Comparison of ENCODE assay signal across 8 mouse cellular contexts in genomic region chr11:80602707-80603441, GRCm38 (mm10).
A peak's percentile ranks its signal among the peaks of the same experiment; 100 is the strongest.
DNase-seq lines count a peak whose midpoint lies in the region; ATAC-seq and TF ChIP-seq lines count a peak whose summit lies in the region.

No protein-coding gene starts in this region.

- H3K27ac ChIP-seq in ES-Bruce4 (ENCODE audit: insufficient read depth, low read length), result no peak overlapping the region
- peak overlapping the region; percentile 93 for H3K27ac ChIP-seq in forebrain, embryonic 14.5 days (ENCODE audit: low read depth, low read length)
- H3K27ac ChIP-seq in liver, embryonic 13.5 days, result no peak overlapping the region

- H3K9ac ChIP-seq in ES-Bruce4 (ENCODE audit: low read depth, poor library complexity, severe bottlenecking), result 0 out of 2 replicates have a peak overlapping the region, but pooled peaks have one; percentile 33
- peak overlapping the region; percentile 61 for H3K9ac ChIP-seq in forebrain, embryonic 14.5 days (ENCODE audit: low read length)
- H3K9ac ChIP-seq in liver, embryonic 13.5 days, result no peak overlapping the region

- no peaks in the 10 kb centered on the region for H3K27me3 ChIP-seq in ES-Bruce4 (ENCODE audit: control insufficient read depth, insufficient read depth, low read length, poor library complexity, severe bottlenecking)
- 0 out of 2 replicates have a peak, but pooled peaks cover 4% of the 10 kb centered on the region for H3K27me3 ChIP-seq in forebrain, embryonic 14.5 days (replicated peaks; ENCODE audit: control insufficient read depth, insufficient read depth, low read length)
- H3K27me3 ChIP-seq in liver, embryonic 13.5 days, result peaks cover 13% of the 10 kb centered on the region

- under 1% methylated on average over 24 of the region's 24 CpGs for WGBS in forebrain, embryonic 14.5 days
- 11% methylated on average over 24 of the region's 24 CpGs for WGBS in liver, embryonic 13.5 days (ENCODE audit: insufficient replicate concordance)
- WGBS in lung, adult 2 months, result 37% methylated on average over 24 of the region's 24 CpGs

- H3K36me3 ChIP-seq in ES-Bruce4 (ENCODE audit: control insufficient read depth, insufficient read depth, low read length, poor library complexity, severe bottlenecking), result no peaks in the 10 kb centered on the region
- H3K36me3 ChIP-seq in forebrain, embryonic 14.5 days (ENCODE audit: control insufficient read depth, insufficient read depth, low read length), result no peaks in the 10 kb centered on the region
- H3K36me3 ChIP-seq in liver, embryonic 13.5 days, result no peaks in the 10 kb centered on the region

- H3K4me3 ChIP-seq in ES-Bruce4 (ENCODE audit: low read depth, low read length), result peak overlapping the region; percentile 22
- peak overlapping the region; percentile 18 for H3K4me3 ChIP-seq in forebrain, embryonic 14.5 days (ENCODE audit: low read depth, low read length)
- no peak overlapping the region for H3K4me3 ChIP-seq in liver, embryonic 13.5 days (replicated peaks)
- no peak overlapping the region for H3K4me3 ChIP-seq in lung, adult 2 months (replicated peaks; ENCODE audit: extremely low read depth, low read depth, low read length)

- no peaks in the 10 kb centered on the region for H3K9me3 ChIP-seq in ES-Bruce4 (replicated peaks; ENCODE audit: control insufficient read depth, insufficient read depth, low read length, poor library complexity, severe bottlenecking)
- no peaks in the 10 kb centered on the region for H3K9me3 ChIP-seq in forebrain, embryonic 14.5 days (replicated peaks; ENCODE audit: control insufficient read depth, low read length)
- no peaks in the 10 kb centered on the region for H3K9me3 ChIP-seq in liver, embryonic 13.5 days (replicated peaks)

- peak; percentile 18 for DNase-seq in c-Kit-positive CD71-negative TER-119-negative erythroid progenitor cells, embryonic 14.5 days (ENCODE audit: low read depth)
- peak; percentile 82 for DNase-seq in forebrain, embryonic 14.5 days (ENCODE audit: low spot score)
- DNase-seq in liver, embryonic 13.5 days, result no peak
- peak; percentile 55 for DNase-seq in retina, embryonic 14.5 days (ENCODE audit: low spot score)
- DNase-seq in urinary bladder, adult 18-20 months (ENCODE audit: low spot score in 2 of 2), result no peak
- no peak for DNase-seq in lung, adult 2 months

- no peak for TF ChIP-seq CTCF in ES-Bruce4 (IDR thresholded peaks at IDR 0.05; ENCODE audit: low read depth, low read length)
- no peak for TF ChIP-seq CTCF in lung, adult 2 months (IDR thresholded peaks at IDR 0.05; ENCODE audit: insufficient read depth, low read length)

- peak; percentile 84 for ATAC-seq in forebrain, embryonic 14.5 days
- peak; percentile 52 for ATAC-seq in inflammation-experienced regulatory T-cells, adult 6 months
- no peak for ATAC-seq in liver, embryonic 13.5 days (ENCODE audit: low read depth)

- peak overlapping the region; percentile 52 for H3K4me2 ChIP-seq in forebrain, embryonic 14.5 days (ENCODE audit: low read length)
- peak overlapping the region; percentile 29 for H3K4me2 ChIP-seq in liver, embryonic 13.5 days

- TF ChIP-seq EP300 in ES-Bruce4 (IDR thresholded peaks at IDR 0.05; ENCODE audit: insufficient read depth, low read depth, low read length), result no peak

- no peak for TF ChIP-seq POLR2A in ES-Bruce4 (IDR thresholded peaks at IDR 0.05; ENCODE audit: insufficient read depth, low read length)
- TF ChIP-seq POLR2A in lung, adult 2 months (IDR thresholded peaks at IDR 0.05; ENCODE audit: borderline replicate concordance, extremely low read depth, low read depth, low read length), result no peak

- H3K4me1 ChIP-seq in ES-Bruce4 (ENCODE audit: control insufficient read depth, insufficient read depth, low read length), result no peaks in the 10 kb centered on the region
- peaks cover 19% of the 10 kb centered on the region for H3K4me1 ChIP-seq in forebrain, embryonic 14.5 days (ENCODE audit: control insufficient read depth, insufficient read depth, low read length)
- no peaks in the 10 kb centered on the region for H3K4me1 ChIP-seq in liver, embryonic 13.5 days (replicated peaks)
- peaks cover 2% of the 10 kb centered on the region; the same call in 1 of the 2 replicates for H3K4me1 ChIP-seq in lung, adult 2 months (ENCODE audit: control insufficient read depth, insufficient read depth, low read length)

Comparison
In these comparisons a context has a peak if more than half of its experiments do, and no peak if none do; other contexts are left out.
1. H3K4me3 ChIP-seq: peak in ES-Bruce4 (single experiment) and forebrain, embryonic 14.5 days (single experiment); none in liver, embryonic 13.5 days (single experiment) and lung, adult 2 months (single experiment).
2. DNase-seq: peak in c-Kit-positive CD71-negative TER-119-negative erythroid progenitor cells, embryonic 14.5 days (single experiment), forebrain, embryonic 14.5 days (single experiment) and retina, embryonic 14.5 days (single experiment); none in liver, embryonic 13.5 days (single experiment), urinary bladder, adult 18-20 months (0 of 2) and lung, adult 2 months (single experiment).